Mouse (Mus musculus) urinary bladder, postnatal 4 days (tissue): ENCODE measurements at regions not wholly inside any gene's neighbourhood (a gene's known extent, or its start where the extent isn't known, plus 50 kb on each side); places are given as distances from the start of the nearest gene placed in this dataset.

Experiments used
- DNase-seq, 2 experiments: peaks; one replicate each; pipeline ENCODE4 v3.0.0; 2021 to 2022; ENCODE audit warnings: low spot score in 2 of 2

GRCm38 (mm10) chr9:30848249-30848648 is 74.0 kb downstream of the Adamts15 start:
- no peak for DNase-seq

GRCm38 (mm10) chr9:30845609-30846290 is 76.5 kb downstream of the Adamts15 start:
- no peak for DNase-seq

- peak in 1 of 2 experiments; percentile 34 for DNase-seq
These were observed 78.1 kb downstream of the Adamts15 start for GRCm38 (mm10) chr9:30844079-30844563.

GRCm38 (mm10) chr9:30834908-30835307 is 87.3 kb downstream of the Adamts15 start:
- DNase-seq, result no peak

- DNase-seq, result no peak
These were observed 87.7 kb downstream of the Adamts15 start for GRCm38 (mm10) chr9:30834565-30834905.

- peak in 1 of 2 experiments; percentile 61 for DNase-seq
These were observed 88.3 kb downstream of the Adamts15 start for GRCm38 (mm10) chr9:30833836-30834564.

GRCm38 (mm10) chr9:30829158-30829870 is 92.9 kb downstream of the Adamts15 start:
- DNase-seq, result no peak

GRCm38 (mm10) chr9:30827780-30828179 is 94.5 kb downstream of the Adamts15 start:
- DNase-seq, result no peak

GRCm38 (mm10) chr9:30824056-30824625 is 98.1 kb downstream of the Adamts15 start:
- DNase-seq, result no peak

GRCm38 (mm10) chr9:30820806-30821375 is 101.4 kb downstream of the Adamts15 start:
- DNase-seq, result no peak

GRCm38 (mm10) chr9:30813246-30813645 is 109.0 kb downstream of the Adamts15 start:
- no peak for DNase-seq

GRCm38 (mm10) chr9:30810843-30811242 is 111.4 kb downstream of the Adamts15 start:
- DNase-seq, result no peak

GRCm38 (mm10) chr9:30810290-30810689 is 112.0 kb downstream of the Adamts15 start:
- no peak for DNase-seq

- DNase-seq, result no peak
These were observed 113.3 kb downstream of the Adamts15 start for GRCm38 (mm10) chr9:30808863-30809491.

GRCm38 (mm10) chr9:30803755-30804532 is 118.3 kb downstream of the Adamts15 start:
- DNase-seq, result no peak

- DNase-seq, result no peak
These were observed 119.4 kb downstream of the Adamts15 start for GRCm38 (mm10) chr9:30802826-30803225.

GRCm38 (mm10) chr9:30794701-30795407 is 127.4 kb downstream of the Adamts15 start:
- no peak for DNase-seq

- DNase-seq, result no peak
These were observed 141.0 kb downstream of the Adamts15 start for GRCm38 (mm10) chr9:30781221-30781620.

- no peak for DNase-seq
These were observed 144.4 kb downstream of the Adamts15 start for GRCm38 (mm10) chr9:30777816-30778215.

- DNase-seq, result no peak
These were observed 147.1 kb downstream of the Adamts15 start for GRCm38 (mm10) chr9:30775161-30775560.
